Mouse (Mus musculus) G1E (cell line): Measurements from ENCODE around the gene Ppp2r5d. TPM values are rescaled to one million over a fixed set of nuclear protein-coding genes. Genes with fewer than 3 reads are reported as not detected.

Experiments
- ATAC-seq: 2 replicates; pipeline ENCODE4 v1.8.0; 2016; ENCODE audit warnings: mild to moderate bottlenecking; ENCODE audit not compliant: insufficient number of reproducible peaks, poor library complexity, low FRiP score, severe bottlenecking; ENCODE audit errors: extremely low read depth
- DNase-seq: peaks from one replicate; pipeline ENCODE4 v3.0.0; 2012; ENCODE audit warnings: low spot score
- H3K27me3 ChIP-seq: 2 replicates; pipeline ENCODE4 v1.6.1; 2012; ENCODE audit warnings: mild to moderate bottlenecking, low read length, inconsistent platforms; ENCODE audit not compliant: insufficient read depth
- H3K36me3 ChIP-seq: replicated peaks from 2 replicates; pipeline ENCODE3; 2012; ENCODE audit warnings: mild to moderate bottlenecking, inconsistent platforms
- H3K4me1 ChIP-seq: 2 replicates; pipeline ENCODE4 v1.6.1; 2012; ENCODE audit warnings: low read depth, low read length, inconsistent platforms, mixed read lengths; ENCODE audit not compliant: insufficient read depth
- H3K4me3 ChIP-seq: 2 replicates; pipeline ENCODE4 v1.5.1; 2012; ENCODE audit warnings: low read depth, mild to moderate bottlenecking, inconsistent platforms, low read length, moderate library complexity, mixed read lengths
- H3K9me3 ChIP-seq: replicated peaks from 2 replicates; pipeline ENCODE4 v1.6.1; 2012; ENCODE audit warnings: inconsistent platforms
- CTCF ChIP-seq: IDR thresholded peaks from 2 replicates; pipeline ENCODE4 v1.5.1; 2012; ENCODE audit warnings: low read depth, low read length, inconsistent platforms, mixed read lengths
- GATA1 ChIP-seq: IDR thresholded peaks from 2 replicates; pipeline ENCODE4 v1.6.1; 2012; ENCODE audit warnings: borderline replicate concordance, low read length, inconsistent platforms, mixed read lengths
- GATA2 ChIP-seq: IDR thresholded peaks from 2 replicates; pipeline ENCODE4 v1.6.1; 2012; ENCODE audit warnings: low read depth, low read length, inconsistent platforms, borderline replicate concordance
- POLR2AphosphoS5 ChIP-seq: IDR thresholded peaks from 2 replicates; pipeline ENCODE4 v1.6.1; 2012; ENCODE audit warnings: low read depth, low read length, inconsistent platforms; ENCODE audit not compliant: insufficient replicate concordance
- TAL1 ChIP-seq: conservative IDR thresholded peaks from 2 replicates; pipeline ENCODE4 v1.6.1; 2012; ENCODE audit warnings: low read depth, low read length, inconsistent platforms, mixed read lengths
- polyA plus RNA-seq: library from polyadenylated mRNA; stranded (reverse); fragments of >175 nt; gene quantifications from 2 replicates; pipeline ENCODE4 v1.2.3, GENCODE M21; 2012
- total RNA-seq, 2 experiments: library from RNA; stranded (forward) in 1 of 2; stranded (reverse) in 1 of 2; fragments of 200-1000 nt in 1 of 2; fragments of >200 nt in 1 of 2; fragmentation: Nextera tagmentation in 1 of 2; gene quantifications; 2 replicates each; pipeline ENCODE4 v1.2.3; 2014 to 2017

The Ppp2r5d gene
- total and polyA plus RNA-seq, 3 experiments: 33.9 to 78.5 (median 55.2) TPM

DNA sequence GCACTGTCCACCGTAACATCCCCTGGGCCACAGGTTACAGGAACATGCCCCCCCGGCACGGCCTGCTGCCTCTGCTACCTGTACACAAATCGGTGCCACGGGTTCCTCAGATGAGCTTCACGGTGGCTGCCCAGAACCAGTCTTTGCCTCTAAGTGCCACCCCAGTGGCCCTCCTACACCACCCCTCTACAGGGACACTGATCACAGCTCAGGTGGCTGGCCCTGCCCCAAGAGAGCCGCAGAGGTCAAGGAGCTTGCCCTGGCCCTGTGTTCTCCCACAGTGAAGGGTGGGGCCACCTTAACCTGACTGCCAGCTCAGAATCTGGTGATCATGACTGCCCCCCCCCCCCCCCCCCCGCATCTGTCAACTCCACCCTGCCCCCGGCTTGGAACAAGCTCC, 26.5 kb downstream of the Ppp2r5d start, which contains the start of gene Mea1:
Gene Mea1, plus strand, starts transcription at position 378 of the 400 bp plus-strand sequence.
- Histone ChIP-seq H3K9me3 (no peaks in the 10 kb centered on the region), H3K27me3 (no peaks in the 10 kb centered on the region), H3K4me1 (peaks cover 63% of the 10 kb centered on the region), H3K36me3 (peaks cover 68% of the 10 kb centered on the region), H3K4me3 (peak within 1 kb of the TSS; percentile 87)
- DNase-seq: no peak
- TF ChIP-seq POLR2AphosphoS5: no peak
- no peak for ATAC-seq

DNA sequence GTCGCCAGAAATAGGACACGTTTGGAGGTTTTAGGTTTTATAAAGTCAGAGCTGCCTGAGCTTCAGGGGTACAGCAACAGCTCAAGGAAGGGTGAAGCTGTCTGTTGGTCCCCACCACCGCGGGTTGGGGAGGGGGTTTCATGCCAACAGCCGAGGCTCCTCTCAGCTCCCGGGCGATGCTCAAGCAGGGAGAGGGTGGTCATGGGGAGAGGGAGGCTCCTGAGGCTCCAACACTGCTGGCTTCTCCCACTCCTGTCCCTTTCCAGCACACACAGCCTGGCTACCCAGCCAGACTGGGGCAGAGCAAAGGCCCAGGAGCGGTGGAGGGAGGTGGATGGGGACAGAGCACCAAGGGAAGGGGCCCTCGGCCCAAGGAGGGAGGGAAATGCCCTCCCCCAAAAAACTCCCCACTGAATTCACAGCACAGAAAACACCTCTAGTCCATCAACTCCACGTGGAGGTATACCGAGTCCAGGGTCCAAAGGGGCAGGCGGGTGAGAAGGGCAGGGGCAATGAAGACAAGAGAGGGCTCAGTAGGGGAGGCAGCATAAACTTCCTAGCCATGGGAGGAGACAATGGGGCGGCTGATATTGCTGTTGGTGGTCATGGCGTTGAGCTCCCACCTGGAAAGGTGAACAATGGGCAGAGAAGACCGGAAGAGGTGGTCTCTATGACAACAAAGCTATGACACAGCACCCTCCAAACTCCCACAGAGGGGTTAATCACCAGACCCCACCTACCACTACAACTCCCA, 30.2 kb downstream of the Ppp2r5d start:
- no peak for DNase-seq
- H3K36me3 ChIP-seq: peaks cover 83% of the 10 kb centered on the region
- TF ChIP-seq GATA2 (no peak), POLR2AphosphoS5 (no peak), GATA1 (no peak), CTCF (no peak), TAL1 (no peak)

DNA sequence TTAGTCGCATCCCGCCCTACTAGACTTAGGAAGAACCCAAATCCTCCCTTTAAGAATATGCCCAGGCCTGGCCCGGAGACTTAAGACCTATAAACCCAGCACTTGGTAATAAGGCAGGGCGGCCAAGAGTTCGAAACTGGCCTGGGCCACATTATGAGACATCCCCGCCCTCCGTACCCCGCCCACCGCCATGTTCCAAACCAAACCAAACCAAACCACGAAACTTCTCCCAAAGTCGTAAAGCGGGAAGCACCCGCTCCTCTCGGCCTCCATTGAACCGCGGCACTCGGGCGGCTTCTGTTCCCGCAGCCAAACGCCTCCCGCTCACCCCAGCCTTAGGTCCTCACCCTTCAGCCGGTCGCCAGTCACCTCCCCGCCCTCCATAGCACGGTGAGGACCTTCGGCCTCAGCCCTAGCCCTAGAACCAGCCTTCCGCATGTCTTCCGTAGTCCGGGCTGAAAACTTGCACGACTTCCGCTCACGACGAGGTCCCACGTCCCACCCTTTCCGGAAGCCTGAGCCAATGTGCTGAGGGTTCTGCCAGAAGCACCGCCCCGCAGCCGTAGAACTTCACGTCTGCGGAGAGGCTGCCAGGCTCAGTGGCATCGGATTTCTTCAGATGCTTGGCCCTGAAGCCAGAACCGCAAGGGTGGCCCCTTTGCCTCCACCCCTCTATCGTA, 30.9 kb downstream of the Ppp2r5d start, which contains the start of gene Rrp36:
Gene Rrp36, minus strand, starts transcription at position 503 of the 680 bp plus-strand sequence.
- H3K4me3 ChIP-seq: peak within 1 kb of the TSS; percentile 77
- no peaks in the 10 kb centered on the region for H3K27me3 ChIP-seq
- ATAC-seq (peak; percentile 95), DNase-seq (peak; percentile 96)
- H3K4me1 ChIP-seq: peaks cover 58% of the 10 kb centered on the region
- no peaks in the 10 kb centered on the region for H3K9me3 ChIP-seq
- H3K36me3 ChIP-seq: peaks cover 88% of the 10 kb centered on the region
- TF ChIP-seq POLR2AphosphoS5 (no peak), CTCF (no peak), GATA2 (no peak), GATA1 (no peak), TAL1 (no peak)

More for the DNA sequence above, 30.2 kb downstream of the Ppp2r5d start:
- Histone ChIP-seq H3K9me3 (no peaks in the 10 kb centered on the region), H3K4me1 (peaks cover 64% of the 10 kb centered on the region), H3K27me3 (no peaks in the 10 kb centered on the region), H3K4me3 (peak overlapping the region; percentile 77)
- ATAC-seq: no peak

GRCm38 (mm10) chr17:46669911-46670310, 35.0 kb downstream of the Ppp2r5d start:
- no peaks in the 10 kb centered on the region for H3K27me3 ChIP-seq
- H3K4me3 ChIP-seq: no peak overlapping the region
- no peaks in the 10 kb centered on the region for H3K9me3 ChIP-seq
- no peak for ATAC-seq
- TF ChIP-seq TAL1 (no peak), CTCF (no peak), GATA1 (no peak), POLR2AphosphoS5 (no peak), GATA2 (no peak)
- H3K36me3 ChIP-seq: peaks cover 84% of the 10 kb centered on the region
- DNase-seq: no peak
- peaks cover 37% of the 10 kb centered on the region for H3K4me1 ChIP-seq

DNA sequence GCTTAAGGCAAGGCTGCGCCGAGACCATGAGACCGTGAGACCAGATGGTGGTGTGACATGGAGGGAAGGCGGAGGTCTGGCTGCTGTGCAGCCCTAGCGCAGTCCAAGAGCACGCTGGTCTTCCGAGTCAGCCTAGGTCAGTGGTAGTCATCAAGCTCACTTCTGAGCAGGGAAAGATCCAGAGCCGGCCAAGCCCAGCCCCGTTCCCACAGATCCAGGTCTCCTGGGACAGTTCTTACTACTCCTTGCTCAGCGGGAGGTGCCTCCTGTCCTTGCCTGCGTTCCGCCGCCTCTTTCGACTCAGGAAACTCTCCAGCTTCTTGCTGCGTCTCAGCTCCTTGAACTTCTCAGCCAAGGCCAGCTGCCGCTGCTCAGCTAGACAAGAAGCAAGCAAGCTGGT, 37.2 kb downstream of the Ppp2r5d start:
- DNase-seq (no peak), ATAC-seq (no peak)
- H3K36me3 ChIP-seq: peaks cover 95% of the 10 kb centered on the region
- peaks cover 22% of the 10 kb centered on the region for H3K4me1 ChIP-seq
- H3K27me3 ChIP-seq: no peaks in the 10 kb centered on the region
- H3K9me3 ChIP-seq: no peaks in the 10 kb centered on the region
- H3K4me3 ChIP-seq: 0 out of 2 replicates have a peak overlapping the region, but pooled peaks have one; percentile 15
- no peak for TF ChIP-seq GATA1
- no peak for TF ChIP-seq CTCF
- TF ChIP-seq GATA2: no peak
- TF ChIP-seq TAL1: no peak
- no peak for TF ChIP-seq POLR2AphosphoS5

DNA sequence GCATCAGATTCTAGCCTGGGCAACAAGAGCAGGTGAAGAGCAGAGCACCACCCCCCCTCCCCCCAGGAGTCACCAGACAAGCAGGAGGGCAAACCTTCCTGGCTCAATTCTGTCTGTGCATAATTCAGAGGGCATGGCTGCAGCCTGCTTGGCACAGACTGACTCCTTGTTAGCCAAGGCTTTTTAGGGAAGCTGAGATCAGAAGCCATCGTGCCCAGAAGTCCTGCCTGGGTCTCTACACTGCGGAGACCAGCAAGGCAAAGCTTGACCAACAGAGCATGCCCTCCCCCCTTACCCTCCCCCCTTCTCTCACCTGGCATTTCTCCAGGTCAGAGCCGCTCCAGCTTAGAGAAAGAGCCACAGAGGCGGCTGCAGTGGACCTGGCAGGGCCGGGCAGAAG, 42.2 kb downstream of the Ppp2r5d start:
- H3K4me3 ChIP-seq: no peak overlapping the region
- peaks cover 96% of the 10 kb centered on the region for H3K36me3 ChIP-seq
- DNase-seq (no peak), ATAC-seq (no peak)
- H3K27me3 ChIP-seq: no peaks in the 10 kb centered on the region
- H3K9me3 ChIP-seq: no peaks in the 10 kb centered on the region
- no peak for TF ChIP-seq CTCF
- TF ChIP-seq GATA2: no peak
- no peak for TF ChIP-seq GATA1
- TF ChIP-seq POLR2AphosphoS5: no peak
- no peak for TF ChIP-seq TAL1
- peaks cover 3% of the 10 kb centered on the region; the same call in 1 of the 2 replicates for H3K4me1 ChIP-seq
